Comparison of ENCODE assay signal across 23 mouse cellular contexts in the genomic region with DNA sequence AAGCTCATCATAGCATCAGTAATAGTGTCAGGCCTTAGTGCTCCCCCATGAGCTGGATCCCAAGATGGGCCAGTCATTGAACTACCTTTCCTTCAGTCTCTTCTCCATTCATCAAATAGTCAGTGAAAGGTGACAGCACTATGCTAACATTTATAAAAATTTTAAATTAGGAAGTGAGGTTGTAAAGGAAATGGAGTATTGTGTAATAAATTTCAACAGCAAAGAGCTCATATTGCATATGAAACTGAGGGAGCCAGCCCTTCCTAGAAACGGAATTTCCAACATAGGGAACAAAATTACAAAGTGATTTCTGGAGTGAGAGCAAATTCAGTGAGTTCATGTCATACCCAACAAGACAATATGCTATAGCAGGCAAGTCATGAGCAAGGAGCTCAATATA. TPM values are rescaled to one million over a fixed set of nuclear protein-coding genes. Genes with fewer than 3 reads are reported as not detected.
DNase-seq lines count a peak whose midpoint lies in the region; ATAC-seq and TF ChIP-seq lines count a peak whose summit lies in the region.
"Had no signal": no experiment of that assay in that cellular context is flagged by ENCODE, and none has a peak within 500 bp of the region (broad histone marks: within the 10 kb centered on the region; RNA-seq: fewer than 3 reads in every experiment).

No protein-coding gene starts in this region.

- DNase-seq in 416B (ENCODE audit: low read depth) = peak; percentile 31
- no peak for DNase-seq in cerebellum, adult 9-10 months
- DNase-seq: adrenal gland, postnatal 10 days; adrenal gland, postnatal 36 days; cerebellum, adult 11-12 months; cerebellum, adult 8-10 months; cerebellum, postnatal 14 days; gastrocnemius, adult 2 months; gastrocnemius, postnatal 14 days; heart, adult 2 months; heart, postnatal 14 days had no signal

- WGBS in macrophage (ENCODE audit: missing documents) = 0% methylated on average over 1 of the region's 1 CpGs

- TF ChIP-seq POLR2A in bone marrow macrophage, adult 2 months (IDR thresholded peaks at IDR 0.05; ENCODE audit: borderline replicate concordance, low read depth, low read length) = no peak

- H3K4me3 ChIP-seq in bone marrow macrophage, adult 2 months (ENCODE audit: insufficient read depth, low read length) = no peak overlapping the region
- no peak overlapping the region for H3K4me3 ChIP-seq in macrophage (ENCODE audit: inconsistent target)
- H3K4me3 ChIP-seq: embryonic facial prominence, embryonic 12.5 days; embryonic facial prominence, embryonic 15.5 days; forebrain, embryonic 15.5 days; gastrocnemius, adult 2 months; heart, adult 2 months; heart, embryonic 10.5 days; heart, embryonic 13.5 days; hindbrain, embryonic 12.5 days; hindbrain, embryonic 15.5 days had no signal

- H3K79me2 ChIP-seq in macrophage (ENCODE audit: inconsistent target) = no peaks in the 10 kb centered on the region

- ATAC-seq in cerebellum, adult (ENCODE audit: insufficient number of reproducible peaks, low FRiP score, low TSS enrichment) = no peak
- no peak for ATAC-seq in activated CD4-positive, CD25-positive, alpha-beta regulatory T cell, adult 4 months
- ATAC-seq: forebrain, embryonic 15.5 days; intestine, postnatal 0 days had no signal

- H3K4me1 ChIP-seq in bone marrow macrophage, adult 2 months (ENCODE audit: control insufficient read depth, insufficient read depth, low read length) = peaks cover 16% of the 10 kb centered on the region
- H3K4me1 ChIP-seq: embryonic facial prominence, embryonic 12.5 days; embryonic facial prominence, embryonic 15.5 days; heart, embryonic 10.5 days; heart, embryonic 13.5 days; hindbrain, embryonic 12.5 days; hindbrain, embryonic 15.5 days had no signal

- H3K36me3 ChIP-seq in macrophage (ENCODE audit: inconsistent target) = peaks cover 35% of the 10 kb centered on the region

- no peak for TF ChIP-seq CTCF in bone marrow macrophage, adult 2 months (IDR thresholded peaks at IDR 0.05; ENCODE audit: low read depth, low read length)

- H3K27ac ChIP-seq in bone marrow macrophage, adult 2 months (ENCODE audit: insufficient read depth, low read depth, low read length) = peak overlapping the region; percentile 46
- H3K27ac ChIP-seq in macrophage = peak overlapping the region; percentile 17; the same call in 1 of the 2 replicates
- H3K27ac ChIP-seq: embryonic facial prominence, embryonic 12.5 days; embryonic facial prominence, embryonic 15.5 days; forebrain, embryonic 15.5 days; gastrocnemius, adult 2 months; heart, adult 2 months; heart, embryonic 10.5 days; heart, embryonic 13.5 days; hindbrain, embryonic 12.5 days; hindbrain, embryonic 15.5 days had no signal

RNA-seq across cellular contexts. Expression of a gene that starts 27.1 kb away (rescaled TPM):
- 8.0 and 8.5 TPM in 2 replicates for polyA plus RNA-seq in bone marrow macrophage, adult 2 months (2012; ENCODE audit: insufficient read depth, insufficient read length, missing spikeins)
- 10 to 100 TPM in 25 of 26 experiments, 1 to 10 TPM in 1; 10.0 to 35.3 (median 18.0) TPM for total RNA-seq in macrophage (2018; cell fraction: chromatin; rRNA removed)
- 1 to 10 TPM; 3.6 to 7.4 (median 5.8) TPM for total RNA-seq in macrophage (2018; cell fraction: cytosol; rRNA removed)
- total RNA-seq in macrophage (2018; cell fraction: nucleus; rRNA removed) = 10 to 100 TPM in 19 of 26 experiments, 1 to 10 TPM in 7; 6.2 to 19.1 (median 11.5) TPM
- polyA plus RNA-seq in macrophage (2018) = 4.3 to 8.6 TPM (median 6.5 TPM) in 3 replicates
- polyA plus RNA-seq in activated CD4-positive, CD25-positive, alpha-beta regulatory T cell, adult 4 months (2017; shearing (Covaris generic)) = 10 to 100 TPM; 17.3 to 18.7 TPM

RNA-seq across cellular contexts. Expression of a gene that starts 27.2 kb away (rescaled TPM):
- polyA plus RNA-seq in bone marrow macrophage, adult 2 months (2012; ENCODE audit: insufficient read depth, insufficient read length, missing spikeins) = 9.9 and 11.8 TPM in 2 replicates
- total RNA-seq in macrophage (2018; cell fraction: chromatin; rRNA removed) = 1 to 10 TPM in 2 of 26 experiments, under 1 TPM in 4, not detected in 20; 0.45 to 1.1 (median 0.81) TPM
- 1 to 10 TPM in 25 of 26 experiments, under 1 TPM in 1; 0.85 to 3.5 (median 1.9) TPM for total RNA-seq in macrophage (2018; cell fraction: cytosol; rRNA removed)
- total RNA-seq in macrophage (2018; cell fraction: nucleus; rRNA removed) = 1 to 10 TPM in 12 of 26 experiments, under 1 TPM in 8, not detected in 6; 0.35 to 4.2 (median 1.1) TPM
- polyA plus RNA-seq in macrophage (2018) = 1.8 to 3.6 TPM (median 3.1 TPM) in 3 replicates
- polyA plus RNA-seq in activated CD4-positive, CD25-positive, alpha-beta regulatory T cell, adult 4 months (2017; shearing (Covaris generic)) = 1 to 10 TPM; 4.8 to 5.0 TPM
